Mouse (Mus musculus): ENCODE results near the gene Rp9. TPM values are rescaled to one million over a fixed set of nuclear protein-coding genes. Genes with fewer than 3 reads are reported as not detected.
A peak's percentile ranks its signal among the peaks of the same experiment; 100 is the strongest.
"Not testable (repeated sequence)": the region's sequence is repeated elsewhere in the genome, so short reads cannot be mapped to it uniquely, and the experiment has no call there.

The Rp9 gene
- total RNA-seq, 2 experiments from 2014 or later: 36.1 to 38.4 TPM

GRCm38 (mm10) chr9:22423507-22423906 lies 46.0 kb downstream of the Rp9 start:
- no peak for DNase-seq (ENCODE audit: low spot score in 2 of 2)

DNA sequence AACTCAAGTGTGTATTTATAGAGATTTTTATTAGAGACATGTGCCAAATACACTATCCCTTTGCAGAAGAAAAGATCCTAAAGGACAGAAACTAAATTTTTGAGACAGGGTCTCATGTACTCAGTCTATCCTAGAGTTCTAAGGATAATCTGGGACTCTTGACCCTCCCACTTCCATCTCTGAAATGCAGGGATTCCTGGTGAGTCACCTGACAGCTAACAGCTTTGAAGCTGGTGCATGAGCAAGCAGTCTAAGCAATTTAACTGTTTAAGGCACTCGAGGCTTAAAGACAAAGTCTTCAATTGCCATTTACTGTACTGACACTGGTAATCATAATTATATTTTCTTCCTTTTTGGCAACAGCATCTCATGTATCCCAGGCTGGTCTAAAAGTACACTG lies 47.0 kb downstream of the Rp9 start:
- no peak for DNase-seq (ENCODE audit: low spot score in 2 of 2)

DNA sequence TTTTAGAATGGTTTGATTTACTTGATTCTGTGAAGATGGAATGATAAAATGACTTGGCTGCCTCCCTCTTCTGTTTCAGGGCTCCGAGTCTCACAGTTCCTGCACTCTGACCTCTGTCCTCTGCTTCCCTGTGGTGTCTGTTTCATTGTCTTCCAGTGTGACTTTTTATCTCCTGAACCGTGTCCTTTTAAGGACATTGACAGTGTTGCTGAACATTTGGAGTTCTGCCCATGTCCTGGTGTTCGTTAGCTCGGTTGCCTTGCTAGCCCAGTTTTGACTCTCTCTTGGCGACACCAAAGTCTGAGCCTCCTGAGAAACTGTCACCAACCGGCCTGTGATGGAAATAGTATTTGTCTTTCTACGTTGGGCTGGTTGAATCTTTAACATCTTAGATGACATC lies 49.1 kb downstream of the Rp9 start:
- DNase-seq (ENCODE audit: low spot score in 2 of 2): no peak

DNA sequence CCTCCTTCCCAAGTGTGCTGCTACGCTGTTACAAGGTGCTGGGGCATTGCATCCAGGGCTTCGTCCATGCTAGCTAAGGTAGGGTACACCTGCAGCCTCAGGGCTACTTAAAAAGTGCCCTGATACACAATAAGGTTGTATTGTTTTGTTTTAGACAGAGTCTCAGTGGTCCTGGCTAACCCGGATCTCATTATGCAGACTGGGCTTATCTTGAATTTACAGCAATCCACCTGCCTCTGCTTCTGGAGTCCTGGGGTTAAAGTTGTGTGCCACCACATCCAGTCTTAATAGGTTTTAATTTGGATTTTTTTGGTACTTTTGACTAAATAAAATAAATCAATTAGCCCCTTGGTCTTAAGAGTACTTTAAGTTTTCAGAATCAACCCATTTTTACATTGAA lies 49.7 kb downstream of the Rp9 start:
- no peak for DNase-seq (ENCODE audit: low spot score in 2 of 2)

- DNase-seq (ENCODE audit: low spot score in 2 of 2): no peak
Measured at GRCm38 (mm10) chr9:22417547-22417946, 52.0 kb downstream of the Rp9 start.

DNA sequence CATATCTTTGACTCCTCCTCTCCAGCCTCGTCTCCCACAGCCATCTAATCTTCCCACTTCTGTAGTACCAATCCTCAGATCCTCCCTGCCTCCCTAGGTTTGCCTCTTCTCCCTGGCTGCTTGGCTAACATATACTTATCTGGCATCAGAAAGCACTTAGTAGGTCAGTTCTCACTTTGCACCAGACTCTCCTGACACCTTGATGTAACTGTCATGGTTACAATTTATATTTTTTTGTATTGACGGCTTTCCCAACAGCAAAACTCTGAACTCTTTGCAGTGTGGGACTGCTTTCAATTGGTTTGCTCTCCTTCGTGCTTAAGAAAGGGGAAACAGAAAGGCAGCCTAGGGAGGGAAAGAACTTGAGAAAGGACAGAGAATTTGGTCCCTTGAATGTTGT lies 53.4 kb downstream of the Rp9 start:
- no peak for DNase-seq (ENCODE audit: low spot score in 2 of 2)

DNA sequence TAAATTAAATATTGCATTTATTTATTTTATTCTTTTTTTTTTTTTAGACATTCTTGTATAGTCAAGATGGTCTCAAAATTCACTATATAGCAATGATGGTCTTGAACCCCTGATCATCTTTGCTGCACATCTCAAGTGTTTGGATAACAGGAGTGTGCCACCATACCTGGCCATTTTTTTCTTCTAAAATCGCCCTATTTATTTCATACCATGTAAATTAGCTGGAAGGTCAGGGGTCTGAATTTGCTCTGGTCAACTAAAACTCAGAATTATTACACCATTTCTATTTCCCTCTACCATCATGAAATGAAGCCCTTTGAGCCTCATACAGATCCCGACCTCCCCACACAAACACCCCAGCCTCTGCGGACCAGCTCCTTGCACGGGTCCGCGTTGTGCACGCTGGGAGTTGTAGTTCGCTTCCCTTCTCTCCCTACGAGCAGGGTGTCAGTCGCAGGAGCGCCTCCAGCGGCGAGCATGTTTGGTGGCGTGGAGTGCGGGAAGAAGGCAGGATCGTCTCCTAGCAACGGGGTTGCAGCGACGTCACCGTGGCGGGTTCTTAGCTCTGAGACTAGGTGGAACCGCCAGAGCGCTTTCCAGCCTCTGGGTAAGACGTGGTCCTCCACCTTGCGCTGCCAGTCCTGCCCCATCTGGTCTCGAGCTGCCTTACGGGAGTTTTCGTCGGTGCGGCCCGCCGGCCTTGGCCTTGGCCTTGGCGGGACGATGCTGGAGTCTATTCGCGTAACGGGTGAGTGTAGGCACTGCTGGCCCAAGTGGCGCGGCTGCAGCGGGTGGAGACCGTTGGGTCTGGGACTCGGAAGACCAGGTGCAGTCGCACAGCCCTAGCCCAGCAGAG lies 58.3 kb downstream of the Rp9 start, which contains the start of gene 9530077C05Rik:
Gene 9530077C05Rik, plus strand, starts transcription at position 512 of the 856 bp plus-strand sequence.
- peak; percentile 86 to 95 for DNase-seq (ENCODE audit: low spot score in 2 of 2)

DNA sequence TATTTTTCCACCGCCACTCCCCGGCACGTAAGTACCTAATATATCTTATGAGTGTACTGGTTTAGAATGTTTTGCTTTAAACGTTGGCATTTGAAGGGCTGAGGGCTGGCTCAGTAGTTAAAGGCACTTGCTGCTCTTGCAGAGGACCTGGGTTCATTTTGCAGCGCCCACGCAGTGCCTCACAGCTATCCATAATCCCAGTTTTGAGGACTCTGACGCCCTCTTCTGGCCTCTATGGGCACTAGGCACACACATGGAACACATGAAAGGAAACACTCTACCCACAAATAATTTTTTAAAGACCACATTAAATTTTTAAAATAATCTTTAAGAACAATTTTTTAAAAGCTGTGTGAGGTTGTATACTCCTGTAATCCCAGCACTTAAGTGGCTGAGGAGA lies 60.0 kb downstream of the Rp9 start:
- DNase-seq (ENCODE audit: low spot score in 2 of 2): no peak

DNA sequence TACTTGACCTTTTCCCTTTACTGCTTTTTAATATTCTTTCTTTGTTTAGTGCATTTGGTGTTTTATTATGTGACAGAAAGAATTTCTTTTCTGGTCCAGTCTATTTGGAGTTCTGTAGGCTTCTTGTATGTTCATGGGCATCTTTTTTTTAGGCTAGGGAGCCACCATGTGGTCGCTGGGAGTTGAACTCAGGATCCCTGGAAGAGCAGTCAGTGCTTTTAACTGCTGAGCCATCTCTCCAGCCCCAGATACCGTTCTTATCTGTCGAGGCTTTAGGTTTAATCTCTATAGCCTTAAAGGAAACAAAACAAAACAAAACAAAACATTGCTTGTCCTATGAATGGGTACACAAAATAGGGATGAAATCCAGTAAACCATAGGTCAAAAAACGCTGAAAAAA lies 61.2 kb downstream of the Rp9 start:
- not testable (repeated sequence) for DNase-seq (ENCODE audit: low spot score in 2 of 2)

- not testable (repeated sequence) for DNase-seq (ENCODE audit: low spot score in 2 of 2)
Measured at GRCm38 (mm10) chr9:22407633-22408032, 61.9 kb downstream of the Rp9 start.

GRCm38 (mm10) chr9:22405414-22405813 lies 64.1 kb downstream of the Rp9 start:
- DNase-seq (ENCODE audit: low spot score in 2 of 2): no peak

DNA sequence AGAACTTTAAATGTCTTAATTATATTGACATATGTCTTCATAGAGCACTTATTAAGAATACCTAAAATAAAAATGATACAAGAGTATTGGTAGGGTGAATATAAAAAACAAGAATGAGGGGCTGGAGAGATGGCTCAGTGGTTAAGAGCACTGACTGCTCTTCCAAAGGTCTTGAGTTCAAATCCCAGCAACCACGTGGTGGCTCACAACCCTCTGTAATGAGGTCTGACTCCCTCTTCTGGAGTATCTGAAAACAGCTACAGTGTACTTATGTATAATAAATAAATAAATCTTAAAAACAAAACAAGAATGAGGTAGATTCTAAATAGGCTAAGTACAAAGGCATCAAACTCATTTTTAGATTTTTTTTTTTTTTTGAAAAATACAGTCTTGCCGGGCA lies 66.0 kb downstream of the Rp9 start:
- not testable (repeated sequence) for DNase-seq (ENCODE audit: low spot score in 2 of 2)

- no peak for DNase-seq (ENCODE audit: low spot score in 2 of 2)
Measured at GRCm38 (mm10) chr9:22402976-22403375, 66.6 kb downstream of the Rp9 start.

DNA sequence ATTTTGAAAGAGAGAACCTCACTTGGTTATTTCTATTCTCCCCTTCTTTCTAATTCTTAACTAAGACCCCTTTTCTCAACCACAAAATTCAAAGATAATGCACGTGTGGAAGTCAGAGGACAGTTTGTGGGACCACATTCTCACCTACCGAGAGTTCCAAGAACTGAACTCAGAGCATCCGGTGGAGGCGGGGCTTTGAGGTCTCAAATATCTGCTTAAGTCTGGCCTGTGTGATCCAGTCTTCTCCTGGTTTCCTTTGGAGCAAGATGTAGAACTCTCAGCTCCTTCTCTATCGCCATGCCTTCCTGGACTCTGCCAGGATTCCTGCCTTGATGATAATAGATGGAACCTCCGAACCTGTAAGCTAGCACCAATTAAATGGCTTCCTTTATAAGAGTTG lies 67.5 kb downstream of the Rp9 start:
- no peak for DNase-seq (ENCODE audit: low spot score in 2 of 2)

DNA sequence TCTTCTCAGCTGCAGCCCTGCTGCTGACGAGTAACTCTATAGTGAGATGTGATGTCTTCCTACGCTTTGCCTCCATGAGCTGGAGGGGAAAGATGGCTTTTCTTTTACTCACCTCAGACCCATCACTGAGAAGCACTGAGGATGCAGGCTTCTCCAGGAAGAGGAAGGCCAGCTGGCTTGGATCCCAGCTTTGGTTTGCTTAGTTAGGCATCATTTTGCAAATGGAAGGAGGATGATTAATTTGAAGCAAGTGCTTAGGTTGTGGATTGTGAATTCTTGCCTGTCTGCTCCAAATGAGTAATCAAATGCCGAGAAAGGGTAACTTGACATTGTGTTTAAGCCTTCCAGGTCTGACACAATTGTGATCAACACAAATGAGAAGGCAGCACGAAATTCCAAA lies 70.5 kb downstream of the Rp9 start:
- no peak for DNase-seq (ENCODE audit: low spot score in 2 of 2)

- no peak for DNase-seq (ENCODE audit: low spot score in 2 of 2)
Measured at GRCm38 (mm10) chr9:22394725-22395124, 74.8 kb downstream of the Rp9 start.

DNA sequence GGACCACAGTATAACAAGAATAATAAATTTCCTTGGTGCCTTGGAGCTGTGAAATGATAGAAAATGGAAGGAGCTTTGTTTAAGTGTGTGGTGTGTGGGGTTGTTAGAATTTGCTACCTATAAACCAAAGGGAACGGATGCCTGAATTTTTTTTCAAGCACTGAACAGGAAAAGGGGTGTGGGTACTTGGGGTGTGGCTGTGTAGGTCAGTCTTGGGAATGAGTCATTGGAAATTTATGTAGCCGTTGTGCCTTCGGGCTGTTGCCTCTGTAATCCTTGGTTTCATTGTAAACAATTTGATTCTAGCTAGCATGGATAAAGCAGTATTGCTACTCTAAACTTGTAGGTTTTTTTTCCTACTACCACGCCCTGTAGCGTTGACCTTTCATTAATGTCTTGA lies 79.2 kb downstream of the Rp9 start:
- no peak for DNase-seq (ENCODE audit: low spot score in 2 of 2)

GRCm38 (mm10) chr9:22389736-22390245 lies 79.8 kb downstream of the Rp9 start:
- DNase-seq (ENCODE audit: low spot score in 2 of 2): no peak

DNA sequence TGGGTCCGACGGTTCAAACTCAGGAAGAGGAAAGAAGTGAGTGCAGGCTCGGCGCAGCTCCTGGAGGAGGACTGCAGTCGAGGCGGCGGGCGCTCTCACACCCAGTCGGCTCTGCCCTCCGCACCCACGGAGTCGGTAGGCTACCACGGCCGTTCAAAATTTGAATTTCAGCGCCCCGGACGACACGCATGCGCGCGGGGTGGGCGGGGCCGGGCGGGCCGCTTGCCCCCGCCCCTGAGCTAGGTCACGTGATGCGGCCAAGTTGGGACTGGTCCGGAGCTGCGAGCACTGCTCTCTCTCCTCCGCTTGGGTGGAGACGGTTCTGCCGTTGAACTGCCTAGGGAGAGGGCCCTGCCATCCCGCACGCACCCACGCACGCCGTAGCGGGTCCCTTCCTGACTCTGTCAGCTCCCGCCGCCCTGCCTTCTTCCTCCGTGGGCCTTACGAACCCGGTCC lies 80.5 kb downstream of the Rp9 start, which contains the start of gene Anln:
Gene Anln, minus strand, starts transcription at position 168 of the 456 bp plus-strand sequence.
- DNase-seq (ENCODE audit: low spot score in 2 of 2): peak; percentile 94 to 97

DNA sequence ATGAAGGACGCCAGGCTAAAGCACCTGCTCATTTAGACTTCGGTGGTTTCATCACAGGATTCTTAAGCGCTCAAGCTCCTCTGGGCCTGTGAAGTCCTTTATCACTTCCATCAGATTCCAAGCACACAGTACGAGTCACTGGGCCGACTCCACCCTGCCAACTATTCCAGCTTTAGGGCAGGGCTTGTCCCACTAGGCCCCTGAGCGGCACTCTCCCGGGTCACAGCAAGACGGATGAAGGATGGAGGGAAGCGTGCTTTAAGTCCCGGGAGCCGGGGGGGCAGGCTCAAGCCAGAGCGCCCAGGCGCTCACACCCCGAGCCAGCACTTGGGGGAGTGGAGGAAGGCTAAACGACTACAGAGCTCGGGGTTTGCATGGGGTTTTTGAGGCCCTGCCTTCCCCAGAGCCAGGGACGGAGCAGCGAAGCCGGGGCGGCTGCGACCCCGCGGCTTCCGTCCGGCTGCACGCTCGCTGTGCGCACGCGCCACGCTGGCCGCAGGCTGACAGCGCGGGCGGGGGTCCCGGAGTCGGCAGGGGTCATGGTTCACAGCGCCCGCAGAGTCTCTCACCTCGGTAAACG lies 81.1 kb downstream of the Rp9 start:
- peak; percentile 20 to 37 for DNase-seq (ENCODE audit: low spot score in 2 of 2)

GRCm38 (mm10) chr9:22387901-22388300 lies 81.6 kb downstream of the Rp9 start:
- DNase-seq (ENCODE audit: low spot score in 2 of 2): no peak

DNA sequence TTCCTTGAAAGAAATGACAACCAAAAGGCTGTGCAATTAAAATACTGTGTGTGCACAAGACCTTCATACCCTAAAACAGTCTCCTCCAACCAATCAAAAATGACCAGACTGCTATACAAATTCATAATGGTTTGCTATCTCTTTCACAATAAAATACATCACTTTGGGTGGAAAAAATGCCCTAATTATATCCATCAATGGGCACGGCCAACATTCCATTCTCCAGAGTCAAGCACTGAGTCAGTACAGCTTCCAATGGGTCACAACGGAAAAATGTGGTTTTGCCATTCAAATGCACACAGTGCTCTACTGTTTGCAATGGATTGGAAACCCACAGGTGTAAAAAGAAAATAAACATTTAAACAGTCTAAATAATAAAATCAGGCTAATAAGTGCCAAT lies 83.7 kb downstream of the Rp9 start:
- DNase-seq (ENCODE audit: low spot score in 2 of 2): no peak
